Mouse (Mus musculus) liver, adult 2 months (tissue): ENCODE measurements at regions not wholly inside any gene's neighbourhood (a gene's known extent, or its start where the extent isn't known, plus 50 kb on each side); places are given as distances from the start of the nearest gene placed in this dataset.
A peak's percentile ranks its signal among the peaks of the same experiment; 100 is the strongest.

ENCODE experiments used
- DNase-seq: peaks from one replicate; pipeline ENCODE4 v3.0.0-alpha.2; 2011; ENCODE audit warnings: low read depth, low spot score; ENCODE audit errors: extremely low read depth
- H3K27ac ChIP-seq: fragments of 200-500 bp; replicated peaks from 2 replicates; pipeline ENCODE4 v1.5.1; 2012; ENCODE audit warnings: low read depth, mild to moderate bottlenecking, control low read depth, inconsistent platforms, low read length; ENCODE audit not compliant: insufficient read depth
- H3K27me3 ChIP-seq: fragments of 200-500 bp; 2 replicates; pipeline ENCODE4 v1.6.1; 2012; ENCODE audit warnings: mild to moderate bottlenecking, moderate library complexity, low read length, inconsistent platforms; ENCODE audit not compliant: control insufficient read depth, insufficient read depth
- H3K36me3 ChIP-seq: fragments of 200-500 bp; 2 replicates; pipeline ENCODE4 v1.6.1; 2012; ENCODE audit warnings: low read length, inconsistent platforms; ENCODE audit not compliant: control insufficient read depth, insufficient read depth
- H3K4me1 ChIP-seq: fragments of 200-500 bp; 2 replicates; pipeline ENCODE4 v1.6.1; 2011; ENCODE audit warnings: low read length; ENCODE audit not compliant: control insufficient read depth, insufficient read depth
- H3K4me3 ChIP-seq: fragments of 200-500 bp; 2 replicates; pipeline ENCODE4 v1.5.1; 2011; ENCODE audit warnings: low read depth, mild to moderate bottlenecking, control low read depth, low read length, moderate library complexity; ENCODE audit not compliant: insufficient read depth
- H3K79me2 ChIP-seq: fragments of 200-500 bp; 2 replicates; pipeline ENCODE4 v1.6.1; 2012; ENCODE audit warnings: inconsistent platforms, mild to moderate bottlenecking, low read length, moderate library complexity; ENCODE audit not compliant: control insufficient read depth, insufficient read depth
- H3K9ac ChIP-seq: fragments of 200-500 bp; 2 replicates; pipeline ENCODE4 v1.6.1; 2012; ENCODE audit warnings: low read depth, mild to moderate bottlenecking, control low read depth, inconsistent platforms, low read length
- CTCF ChIP-seq: fragments of 200-500 bp; IDR thresholded peaks from 2 replicates; pipeline ENCODE4 v1.5.1; 2011; ENCODE audit warnings: low read depth, low read length, control low read depth
- POLR2A ChIP-seq: fragments of 200-500 bp; IDR thresholded peaks from 2 replicates; pipeline ENCODE4 v1.6.1; 2011; ENCODE audit warnings: low read length, control low read depth; ENCODE audit not compliant: insufficient read depth; ENCODE audit errors: extremely low read depth
- WGBS: fragments of 180-500 bp; shearing (Covaris S2); methylation state at CpG from one replicate; pipeline ENCODE4 v1.1.7; 2018; 5-methylcytosine and 5-hydroxymethylcytosine counted together

GRCm38 (mm10) chr3:34171893-34172292 is 90.8 kb upstream of the Dnajc19 start:
- H3K36me3 ChIP-seq, result no peaks in the 10 kb centered on the region
- H3K4me3 ChIP-seq, result no peak overlapping the region
- WGBS, result 86% methylated on average over 6 of the region's 6 CpGs
- no peaks in the 10 kb centered on the region for H3K4me1 ChIP-seq
- no peaks in the 10 kb centered on the region for H3K79me2 ChIP-seq
- no peak overlapping the region for H3K9ac ChIP-seq
- TF ChIP-seq CTCF (no peak), POLR2A (no peak)
- H3K27me3 ChIP-seq, result no peaks in the 10 kb centered on the region
- no peak for DNase-seq
- no peak overlapping the region for H3K27ac ChIP-seq

GRCm38 (mm10) chr3:34168087-34168486 is 87.0 kb upstream of the Dnajc19 start:
- H3K4me1 ChIP-seq, result no peaks in the 10 kb centered on the region
- no peak for DNase-seq
- H3K27ac ChIP-seq, result no peak overlapping the region
- H3K27me3 ChIP-seq, result no peaks in the 10 kb centered on the region
- H3K36me3 ChIP-seq, result no peaks in the 10 kb centered on the region
- TF ChIP-seq CTCF (no peak), POLR2A (no peak)
- no peak overlapping the region for H3K4me3 ChIP-seq
- WGBS, result 83% methylated on average over 1 of the region's 1 CpGs
- no peak overlapping the region for H3K9ac ChIP-seq
- H3K79me2 ChIP-seq, result no peaks in the 10 kb centered on the region

- no peaks in the 10 kb centered on the region for H3K36me3 ChIP-seq
- no peak overlapping the region for H3K9ac ChIP-seq
- peak; percentile 4 for DNase-seq
- H3K4me1 ChIP-seq, result no peaks in the 10 kb centered on the region
- H3K4me3 ChIP-seq, result no peak overlapping the region
- 51% methylated on average over 2 of the region's 2 CpGs for WGBS
- TF ChIP-seq POLR2A (no peak), CTCF (no peak)
- H3K79me2 ChIP-seq, result no peaks in the 10 kb centered on the region
- no peak overlapping the region for H3K27ac ChIP-seq
- H3K27me3 ChIP-seq, result no peaks in the 10 kb centered on the region; the same call in 1 of the 2 replicates
Observed at GRCm38 (mm10) chr3:34150036-34150435, 68.9 kb upstream of the Dnajc19 start.

GRCm38 (mm10) chr3:34143652-34144051 is 62.5 kb upstream of the Dnajc19 start:
- H3K27ac ChIP-seq, result no peak overlapping the region

GRCm38 (mm10) chr3:34139227-34139626 is 58.1 kb upstream of the Dnajc19 start:
- Histone ChIP-seq H3K36me3 (no peaks in the 10 kb centered on the region), H3K4me1 (no peaks in the 10 kb centered on the region), H3K27ac (no peak overlapping the region), H3K9ac (no peak overlapping the region), H3K79me2 (no peaks in the 10 kb centered on the region), H3K27me3 (no peaks in the 10 kb centered on the region; the same call in 1 of the 2 replicates), H3K4me3 (no peak overlapping the region)
- DNase-seq, result no peak
- 83% methylated on average over 9 of the region's 9 CpGs for WGBS
- TF ChIP-seq CTCF (no peak), POLR2A (no peak)

More at GRCm38 (mm10) chr3:34143652-34144051, 62.5 kb upstream of the Dnajc19 start:
- H3K27me3 ChIP-seq, result no peaks in the 10 kb centered on the region
- H3K4me1 ChIP-seq, result no peaks in the 10 kb centered on the region
- H3K36me3 ChIP-seq, result no peaks in the 10 kb centered on the region
- TF ChIP-seq CTCF (no peak), POLR2A (no peak)
- WGBS, result 62% methylated on average over 2 of the region's 2 CpGs
- H3K4me3 ChIP-seq, result no peak overlapping the region
- no peak for DNase-seq
- H3K79me2 ChIP-seq, result no peaks in the 10 kb centered on the region
- H3K9ac ChIP-seq, result no peak overlapping the region

- H3K9ac ChIP-seq, result no peak overlapping the region
- DNase-seq, result no peak
- TF ChIP-seq CTCF, result no peak
- TF ChIP-seq POLR2A, result no peak
- no peak overlapping the region for H3K4me3 ChIP-seq
- no peaks in the 10 kb centered on the region for H3K79me2 ChIP-seq
- no peak overlapping the region for H3K27ac ChIP-seq
- no peaks in the 10 kb centered on the region; the same call in 1 of the 2 replicates for H3K27me3 ChIP-seq
- no peaks in the 10 kb centered on the region for H3K4me1 ChIP-seq
- 80% methylated on average over 7 of the region's 7 CpGs for WGBS
- no peaks in the 10 kb centered on the region for H3K36me3 ChIP-seq
Observed at GRCm38 (mm10) chr3:34137984-34138383, 56.9 kb upstream of the Dnajc19 start.
